Mouse (Mus musculus): ENCODE measurements around the gene Slc35f5. TPM values are rescaled to one million over a fixed set of nuclear protein-coding genes. Genes with fewer than 3 reads are reported as not detected.
"Not testable (repeated sequence)": the region's sequence is repeated elsewhere in the genome, so short reads cannot be mapped to it uniquely, and the experiment has no call there.

Slc35f5 gene
- 31.0 and 32.7 TPM in 2 replicates for polyA plus RNA-seq (2015; fragmentation: Nextera tagmentation; extraction: Ambion mirVana)

GRCm38 (mm10) chr1:125560259-125561192 lies at the start of gene Slc35f5:
Slc35f5 (plus strand) TSS chr1:125560595.
- Histone ChIP-seq H3K9ac (ENCODE audit: low read depth, low read length) (peak within 1 kb of the TSS; percentile 78), H3K36me3 (ENCODE audit: control insufficient read depth, insufficient read depth) (no peaks in the 10 kb centered on the region), H3K4me1 (ENCODE audit: control insufficient read depth, low read depth, low read length) (peaks cover 10% of the 10 kb centered on the region), H3K4me3 (ENCODE audit: low read depth, low read length) (peak within 1 kb of the TSS; percentile 77), H3K4me2 (ENCODE audit: low read depth, low read length) (peak within 1 kb of the TSS; percentile 73), H3K27me3 (ENCODE audit: control insufficient read depth, insufficient read depth, low read depth, low read length) (no peaks in the 10 kb centered on the region), H3K27ac (ENCODE audit: low read length) (peak within 1 kb of the TSS; percentile 83), H3K9me3 (replicated peaks; ENCODE audit: control insufficient read depth, low read length) (no peaks in the 10 kb centered on the region)
- WGBS (ENCODE audit: insufficient replicate concordance), result under 1% methylated on average over 58 of the region's 61 CpGs
- ATAC-seq (ENCODE audit: low read depth), result peak; percentile 90

- Histone ChIP-seq H3K4me2 (ENCODE audit: low read depth, low read length) (no peak overlapping the region), H3K27me3 (ENCODE audit: control insufficient read depth, insufficient read depth, low read depth, low read length) (no peaks in the 10 kb centered on the region), H3K9me3 (replicated peaks; ENCODE audit: control insufficient read depth, low read length) (no peaks in the 10 kb centered on the region), H3K4me3 (ENCODE audit: low read depth, low read length) (no peak overlapping the region), H3K9ac (ENCODE audit: low read depth, low read length) (no peak overlapping the region), H3K27ac (ENCODE audit: low read length) (no peak overlapping the region), H3K36me3 (ENCODE audit: control insufficient read depth, insufficient read depth) (no peaks in the 10 kb centered on the region), H3K4me1 (ENCODE audit: control insufficient read depth, low read depth, low read length) (peaks cover 2% of the 10 kb centered on the region; the same call in 1 of the 2 replicates)
- no peak for ATAC-seq (ENCODE audit: low read depth)
- 62% methylated on average over 5 of the region's 5 CpGs for WGBS (ENCODE audit: insufficient replicate concordance)
These were observed 45.7 kb upstream of the Slc35f5 start for GRCm38 (mm10) chr1:125514706-125515105.

- 62% methylated on average over 7 of the region's 7 CpGs for WGBS (ENCODE audit: insufficient replicate concordance)
- no peaks in the 10 kb centered on the region for H3K27me3 ChIP-seq (ENCODE audit: control insufficient read depth, insufficient read depth, low read depth, low read length)
- no peak overlapping the region for H3K9ac ChIP-seq (ENCODE audit: low read depth, low read length)
- H3K27ac ChIP-seq (ENCODE audit: low read length), result no peak overlapping the region
- peaks cover 2% of the 10 kb centered on the region; the same call in 1 of the 2 replicates for H3K4me1 ChIP-seq (ENCODE audit: control insufficient read depth, low read depth, low read length)
- no peak overlapping the region for H3K4me2 ChIP-seq (ENCODE audit: low read depth, low read length)
- no peaks in the 10 kb centered on the region for H3K9me3 ChIP-seq (replicated peaks; ENCODE audit: control insufficient read depth, low read length)
- H3K4me3 ChIP-seq (ENCODE audit: low read depth, low read length), result no peak overlapping the region
- H3K36me3 ChIP-seq (ENCODE audit: control insufficient read depth, insufficient read depth), result no peaks in the 10 kb centered on the region
- ATAC-seq (ENCODE audit: low read depth), result no peak
These were observed 43.3 kb upstream of the Slc35f5 start for GRCm38 (mm10) chr1:125516910-125517659.

- no peaks in the 10 kb centered on the region for H3K9me3 ChIP-seq (replicated peaks; ENCODE audit: control insufficient read depth, low read length)
- H3K4me1 ChIP-seq (ENCODE audit: control insufficient read depth, low read depth, low read length), result peaks cover 2% of the 10 kb centered on the region; the same call in 1 of the 2 replicates
- H3K27me3 ChIP-seq (ENCODE audit: control insufficient read depth, insufficient read depth, low read depth, low read length), result no peaks in the 10 kb centered on the region
- H3K36me3 ChIP-seq (ENCODE audit: control insufficient read depth, insufficient read depth), result no peaks in the 10 kb centered on the region
- 28% methylated on average over 5 of the region's 5 CpGs for WGBS (ENCODE audit: insufficient replicate concordance)
- H3K4me2 ChIP-seq (ENCODE audit: low read depth, low read length), result no peak overlapping the region
- ATAC-seq (ENCODE audit: low read depth), result peak; percentile 95
- H3K4me3 ChIP-seq (ENCODE audit: low read depth, low read length), result no peak overlapping the region
- no peak overlapping the region for H3K9ac ChIP-seq (ENCODE audit: low read depth, low read length)
- peak overlapping the region; percentile 47; the same call in 1 of the 2 replicates for H3K27ac ChIP-seq (ENCODE audit: low read length)
These were observed 41.2 kb upstream of the Slc35f5 start for GRCm38 (mm10) chr1:125519107-125519611.

- Histone ChIP-seq H3K4me2 (ENCODE audit: low read depth, low read length) (no peak overlapping the region), H3K9me3 (replicated peaks; ENCODE audit: control insufficient read depth, low read length) (no peaks in the 10 kb centered on the region), H3K27me3 (ENCODE audit: control insufficient read depth, insufficient read depth, low read depth, low read length) (no peaks in the 10 kb centered on the region), H3K4me1 (ENCODE audit: control insufficient read depth, low read depth, low read length) (no peaks in the 10 kb centered on the region), H3K36me3 (ENCODE audit: control insufficient read depth, insufficient read depth) (no peaks in the 10 kb centered on the region), H3K4me3 (ENCODE audit: low read depth, low read length) (no peak overlapping the region), H3K9ac (ENCODE audit: low read depth, low read length) (no peak overlapping the region), H3K27ac (ENCODE audit: low read length) (no peak overlapping the region)
- WGBS (ENCODE audit: insufficient replicate concordance), result 47% methylated on average over 7 of the region's 7 CpGs
- no peak for ATAC-seq (ENCODE audit: low read depth)
These were observed 34.3 kb upstream of the Slc35f5 start for GRCm38 (mm10) chr1:125525965-125526665.

- Histone ChIP-seq H3K27ac (ENCODE audit: low read length) (no peak overlapping the region), H3K27me3 (ENCODE audit: control insufficient read depth, insufficient read depth, low read depth, low read length) (no peaks in the 10 kb centered on the region)
- no peak for ATAC-seq (ENCODE audit: low read depth)
These were observed 33.8 kb upstream of the Slc35f5 start for GRCm38 (mm10) chr1:125526666-125527004.

GRCm38 (mm10) chr1:125527364-125527763 lies 33.0 kb upstream of the Slc35f5 start:
- no peak overlapping the region for H3K9ac ChIP-seq (ENCODE audit: low read depth, low read length)
- H3K4me3 ChIP-seq (ENCODE audit: low read depth, low read length), result no peak overlapping the region
- H3K27me3 ChIP-seq (ENCODE audit: control insufficient read depth, insufficient read depth, low read depth, low read length), result no peaks in the 10 kb centered on the region
- no peaks in the 10 kb centered on the region for H3K4me1 ChIP-seq (ENCODE audit: control insufficient read depth, low read depth, low read length)
- no peak overlapping the region for H3K4me2 ChIP-seq (ENCODE audit: low read depth, low read length)
- no peak for ATAC-seq (ENCODE audit: low read depth)
- no peak overlapping the region for H3K27ac ChIP-seq (ENCODE audit: low read length)
- no peaks in the 10 kb centered on the region for H3K36me3 ChIP-seq (ENCODE audit: control insufficient read depth, insufficient read depth)
- WGBS (ENCODE audit: insufficient replicate concordance), result 49% methylated on average over 3 of the region's 3 CpGs
- no peaks in the 10 kb centered on the region for H3K9me3 ChIP-seq (replicated peaks; ENCODE audit: control insufficient read depth, low read length)

More at GRCm38 (mm10) chr1:125526666-125527004, 33.8 kb upstream of the Slc35f5 start:
- Histone ChIP-seq H3K4me1 (ENCODE audit: control insufficient read depth, low read depth, low read length) (no peaks in the 10 kb centered on the region), H3K9me3 (replicated peaks; ENCODE audit: control insufficient read depth, low read length) (no peaks in the 10 kb centered on the region), H3K36me3 (ENCODE audit: control insufficient read depth, insufficient read depth) (no peaks in the 10 kb centered on the region), H3K4me2 (ENCODE audit: low read depth, low read length) (no peak overlapping the region), H3K4me3 (ENCODE audit: low read depth, low read length) (no peak overlapping the region), H3K9ac (ENCODE audit: low read depth, low read length) (no peak overlapping the region)
- WGBS (ENCODE audit: insufficient replicate concordance), result 64% methylated on average over 1 of the region's 1 CpGs

- not testable (repeated sequence) for ATAC-seq (ENCODE audit: low read depth); H3K9me3 ChIP-seq (replicated peaks; ENCODE audit: control insufficient read depth, low read length); H3K27ac ChIP-seq (ENCODE audit: low read length); H3K27me3 ChIP-seq (ENCODE audit: control insufficient read depth, insufficient read depth, low read depth, low read length); H3K4me3 ChIP-seq (ENCODE audit: low read depth, low read length); H3K36me3 ChIP-seq (ENCODE audit: control insufficient read depth, insufficient read depth); H3K4me2 ChIP-seq (ENCODE audit: low read depth, low read length); H3K4me1 ChIP-seq (ENCODE audit: control insufficient read depth, low read depth, low read length); H3K9ac ChIP-seq (ENCODE audit: low read depth, low read length)
- whole genome bisulfite sequencing (ENCODE audit: insufficient replicate concordance), result 62% methylated on average over 10 of the region's 10 CpGs
These were observed 27.0 kb upstream of the Slc35f5 start for GRCm38 (mm10) chr1:125533180-125533912.

Measured in liver, embryonic 16.5 days (tissue).